Mouse (Mus musculus) MEL (cell line): ENCODE results near the gene Mfsd4a. TPM values are rescaled to one million over a fixed set of nuclear protein-coding genes. Genes with fewer than 3 reads are reported as not detected.
A peak's percentile ranks its signal among the peaks of the same experiment; 100 is the strongest.

Source experiments
- DNase-seq: peaks from one replicate; pipeline ENCODE4 v3.0.0; 2011; ENCODE audit warnings: low read depth, low spot score
- H3K27ac ChIP-seq: 2 replicates; pipeline ENCODE4 v1.5.1; 2012; ENCODE audit warnings: low read depth, mild to moderate bottlenecking, control low read depth, low read length, moderate library complexity; ENCODE audit not compliant: control insufficient read depth
- H3K27me3 ChIP-seq, 2 experiments: fragments of 150-350 bp in 1 of 2; sonication (generic) in 1 of 2; 2 replicates each; pipeline ENCODE4 v1.6.1; 2012; ENCODE audit warnings: low read length in 2 of 2, mild to moderate bottlenecking in 2 of 2, improper control_type of control experiment in 1 of 2, moderate library complexity in 1 of 2; ENCODE audit not compliant: insufficient read depth in 2 of 2, control insufficient read depth in 1 of 2
- H3K36me3 ChIP-seq, 2 experiments: 2 replicates each; pipeline ENCODE4 v1.6.1; 2012 to 2014; ENCODE audit warnings: low read length in 2 of 2, improper control_type of control experiment in 1 of 2, inconsistent platforms in 1 of 2, mild to moderate bottlenecking in 1 of 2; ENCODE audit not compliant: insufficient read depth in 2 of 2, control insufficient read depth in 1 of 2
- H3K4me1 ChIP-seq, 2 experiments: fragments of 150-350 bp in 1 of 2; sonication (generic) in 1 of 2; 2 replicates each; pipeline ENCODE4 v1.6.1; 2012; ENCODE audit warnings: low read length in 2 of 2, improper control_type of control experiment in 1 of 2, mild to moderate bottlenecking in 1 of 2; ENCODE audit not compliant: insufficient read depth in 2 of 2, control insufficient read depth in 1 of 2
- H3K4me3 ChIP-seq, 2 experiments: fragments of 150-350 bp in 1 of 2; sonication (generic) in 1 of 2; 2 replicates each; pipeline ENCODE4 v1.5.1; 2012; ENCODE audit warnings: low read depth in 2 of 2, low read length in 2 of 2, mild to moderate bottlenecking in 2 of 2, moderate library complexity in 2 of 2, control low read depth in 1 of 2, improper control_type of control experiment in 1 of 2; ENCODE audit not compliant: control insufficient read depth in 1 of 2, insufficient read depth in 1 of 2
- H3K79me2 ChIP-seq: 2 replicates; pipeline ENCODE4 v1.6.1; 2012; ENCODE audit warnings: mild to moderate bottlenecking, low read length, moderate library complexity; ENCODE audit not compliant: control insufficient read depth, poor library complexity, insufficient read depth
- H3K9ac ChIP-seq: 2 replicates; pipeline ENCODE4 v1.6.1; 2012; ENCODE audit warnings: low read depth, mild to moderate bottlenecking, control low read depth, low read length, moderate library complexity; ENCODE audit not compliant: control insufficient read depth, poor library complexity, severe bottlenecking
- H3K9me3 ChIP-seq: fragments of 150-350 bp; sonication (generic); replicated peaks from 2 replicates; pipeline ENCODE4 v1.6.1; 2012; ENCODE audit warnings: mild to moderate bottlenecking, low read length, improper control_type of control experiment, moderate library complexity; ENCODE audit not compliant: insufficient read depth
- BHLHE40 ChIP-seq: IDR thresholded peaks from 2 replicates; pipeline ENCODE4 v1.6.1; 2012; ENCODE audit warnings: low read depth, mild to moderate bottlenecking, inconsistent platforms, low read length, improper control_type of control experiment, borderline replicate concordance
- CHD1 ChIP-seq: IDR thresholded peaks from 2 replicates; pipeline ENCODE4 v1.6.1; 2012; ENCODE audit warnings: low read depth, mild to moderate bottlenecking, inconsistent platforms, low read length, improper control_type of control experiment
- CHD2 ChIP-seq: IDR thresholded peaks from 2 replicates; pipeline ENCODE4 v1.6.1; 2011; ENCODE audit warnings: low read length, improper control_type of control experiment
- CTCF ChIP-seq, 3 experiments: IDR thresholded peaks in 2 of 3; conservative IDR thresholded peaks in 1 of 3; 2 replicates each; pipeline ENCODE4 v1.5.1; 2011 to 2012; ENCODE audit warnings: low read length in 3 of 3, low read depth in 2 of 3, mild to moderate bottlenecking in 2 of 3, improper control_type of control experiment in 1 of 3, inconsistent platforms in 1 of 3, mixed read lengths in 1 of 3, moderate library complexity in 1 of 3; ENCODE audit not compliant: control insufficient read depth in 1 of 3, insufficient read depth in 1 of 3, poor library complexity in 1 of 3, severe bottlenecking in 1 of 3
- E2F4 ChIP-seq: IDR thresholded peaks from 2 replicates; pipeline ENCODE4 v1.6.1; 2011; ENCODE audit warnings: low read depth, low read length, improper control_type of control experiment, borderline replicate concordance
- ELF1 ChIP-seq: IDR thresholded peaks from 2 replicates; pipeline ENCODE4 v1.6.1; 2014; ENCODE audit warnings: low read depth, mild to moderate bottlenecking, inconsistent platforms, low read length, improper control_type of control experiment, moderate library complexity
- EP300 ChIP-seq, 2 experiments: IDR thresholded peaks; 2 replicates each; pipeline ENCODE4 v1.6.1; 2011; ENCODE audit warnings: improper control_type of control experiment in 2 of 2, low read length in 2 of 2, low read depth in 1 of 2, mild to moderate bottlenecking in 1 of 2
- ETS1 ChIP-seq: IDR thresholded peaks from 2 replicates; pipeline ENCODE4 v1.6.1; 2012; ENCODE audit warnings: low read depth, mild to moderate bottlenecking, inconsistent platforms, low read length, improper control_type of control experiment, moderate library complexity
- GABPA ChIP-seq: IDR thresholded peaks from 2 replicates; pipeline ENCODE4 v1.6.1; 2012; ENCODE audit warnings: low read depth, mild to moderate bottlenecking, inconsistent platforms, low read length, improper control_type of control experiment, moderate library complexity
- GATA1 ChIP-seq: IDR thresholded peaks from 2 replicates; pipeline ENCODE4 v1.6.1; 2011; ENCODE audit warnings: low read depth, low read length, improper control_type of control experiment
- HCFC1 ChIP-seq: IDR thresholded peaks from 2 replicates; pipeline ENCODE4 v1.6.1; 2012; ENCODE audit warnings: low read depth, mild to moderate bottlenecking, inconsistent platforms, low read length, improper control_type of control experiment, moderate library complexity
- JUND ChIP-seq: IDR thresholded peaks from 2 replicates; pipeline ENCODE4 v1.6.1; 2011; ENCODE audit warnings: low read depth, mild to moderate bottlenecking, improper control_type of control experiment, low read length
- KAT2A ChIP-seq: conservative IDR thresholded peaks from 2 replicates; pipeline ENCODE4 v1.6.1; 2012; ENCODE audit warnings: low read depth, low read length, improper control_type of control experiment, inconsistent platforms
- MAFK ChIP-seq: IDR thresholded peaks from 2 replicates; pipeline ENCODE4 v1.6.1; 2011; ENCODE audit warnings: low read depth, mild to moderate bottlenecking, low read length, improper control_type of control experiment, borderline replicate concordance
- MAX ChIP-seq: IDR thresholded peaks from 2 replicates; pipeline ENCODE4 v1.6.1; 2011; ENCODE audit warnings: low read length, improper control_type of control experiment
- MAZ ChIP-seq: IDR thresholded peaks from 2 replicates; pipeline ENCODE4 v1.6.1; 2012; ENCODE audit warnings: low read depth, mild to moderate bottlenecking, inconsistent platforms, low read length, improper control_type of control experiment
- MEF2A ChIP-seq: IDR thresholded peaks from 2 replicates; pipeline ENCODE4 v1.6.1; 2014; ENCODE audit warnings: low read depth, mild to moderate bottlenecking, inconsistent platforms, low read length, improper control_type of control experiment; ENCODE audit not compliant: poor library complexity, insufficient replicate concordance, severe bottlenecking; ENCODE audit errors: extremely low read depth
- MXI1 ChIP-seq: IDR thresholded peaks from 2 replicates; pipeline ENCODE4 v1.6.1; 2011; ENCODE audit warnings: mild to moderate bottlenecking, low read depth, low read length, improper control_type of control experiment
- MYB ChIP-seq: IDR thresholded peaks from 2 replicates; pipeline ENCODE4 v1.6.1; 2011; ENCODE audit warnings: mild to moderate bottlenecking, low read depth, low read length, improper control_type of control experiment
- NELFE ChIP-seq: IDR thresholded peaks from 2 replicates; pipeline ENCODE4 v1.6.1; 2011; ENCODE audit warnings: low read depth, low read length, improper control_type of control experiment
- POLR2A ChIP-seq, 2 experiments: IDR thresholded peaks; 2 replicates each; pipeline ENCODE4 v1.6.1; 2011 to 2012; ENCODE audit warnings: low read length in 2 of 2, mild to moderate bottlenecking in 2 of 2, control low read depth in 1 of 2, improper control_type of control experiment in 1 of 2, low read depth in 1 of 2, moderate library complexity in 1 of 2; ENCODE audit not compliant: control insufficient read depth in 1 of 2, insufficient read depth in 1 of 2, poor library complexity in 1 of 2
- POLR2AphosphoS2 ChIP-seq: IDR thresholded peaks from 2 replicates; pipeline ENCODE4 v1.6.1; 2011; ENCODE audit warnings: low read length, improper control_type of control experiment
- POLR2AphosphoS5 ChIP-seq: IDR thresholded peaks from 2 replicates; pipeline ENCODE4 v1.6.1; 2012; ENCODE audit warnings: low read depth, borderline replicate concordance, mild to moderate bottlenecking, inconsistent platforms, low read length, moderate library complexity, mixed read lengths
- RAD21 ChIP-seq: IDR thresholded peaks from 2 replicates; pipeline ENCODE4 v1.6.1; 2011; ENCODE audit warnings: mild to moderate bottlenecking, low read depth, low read length, improper control_type of control experiment
- RCOR1 ChIP-seq: IDR thresholded peaks from 2 replicates; pipeline ENCODE4 v1.6.1; 2012; ENCODE audit warnings: low read depth, mild to moderate bottlenecking, inconsistent platforms, low read length, improper control_type of control experiment
- SIN3A ChIP-seq: IDR thresholded peaks from 2 replicates; pipeline ENCODE4 v1.6.1; 2012; ENCODE audit warnings: low read length, improper control_type of control experiment, inconsistent platforms
- SMC3 ChIP-seq: IDR thresholded peaks from 2 replicates; pipeline ENCODE4 v1.6.1; 2011; ENCODE audit warnings: low read depth, low read length, improper control_type of control experiment
- TAL1 ChIP-seq: IDR thresholded peaks from 2 replicates; pipeline ENCODE4 v1.6.1; 2012; ENCODE audit warnings: mild to moderate bottlenecking, inconsistent platforms, low read length, moderate library complexity, mixed read lengths
- TBP ChIP-seq: IDR thresholded peaks from 2 replicates; pipeline ENCODE4 v1.8.0; 2011; ENCODE audit warnings: low read depth, low read length, improper control_type of control experiment
- TCF12 ChIP-seq: IDR thresholded peaks from 2 replicates; pipeline ENCODE4 v1.6.1; 2014; ENCODE audit warnings: low read depth, mild to moderate bottlenecking, inconsistent platforms, low read length, improper control_type of control experiment, moderate library complexity
- UBTF ChIP-seq: IDR thresholded peaks from 2 replicates; pipeline ENCODE4 v1.6.1; 2012; ENCODE audit warnings: low read depth, mild to moderate bottlenecking, inconsistent platforms, low read length, improper control_type of control experiment, moderate library complexity, borderline replicate concordance; ENCODE audit not compliant: insufficient read depth
- USF1 ChIP-seq: IDR thresholded peaks from 2 replicates; pipeline ENCODE4 v1.6.1; 2014; ENCODE audit warnings: low read depth, mild to moderate bottlenecking, inconsistent platforms, low read length, improper control_type of control experiment, moderate library complexity
- USF2 ChIP-seq, 2 experiments: IDR thresholded peaks; 2 replicates each; pipeline ENCODE4 v1.6.1; 2011 to 2012; ENCODE audit warnings: improper control_type of control experiment in 2 of 2, low read length in 2 of 2, borderline replicate concordance in 1 of 2, inconsistent platforms in 1 of 2, low read depth in 1 of 2, mild to moderate bottlenecking in 1 of 2; ENCODE audit not compliant: insufficient read depth in 1 of 2
- ZC3H11A ChIP-seq: IDR thresholded peaks from 2 replicates; pipeline ENCODE4 v1.6.1; 2012; ENCODE audit warnings: low read depth, mild to moderate bottlenecking, inconsistent platforms, low read length, improper control_type of control experiment
- ZKSCAN1 ChIP-seq: IDR thresholded peaks from 2 replicates; pipeline ENCODE4 v1.6.1; 2012; ENCODE audit warnings: low read depth, mild to moderate bottlenecking, inconsistent platforms, low read length, improper control_type of control experiment, moderate library complexity
- ZMIZ1 ChIP-seq: IDR thresholded peaks from 2 replicates; pipeline ENCODE4 v1.6.1; 2012; ENCODE audit warnings: low read depth, mild to moderate bottlenecking, inconsistent platforms, low read length, improper control_type of control experiment, moderate library complexity
- ZNF384 ChIP-seq: IDR thresholded peaks from 2 replicates; pipeline ENCODE4 v1.6.1; 2012; ENCODE audit warnings: low read depth, mild to moderate bottlenecking, inconsistent platforms, low read length, improper control_type of control experiment
- polyA plus RNA-seq, 2 experiments: library from polyadenylated mRNA; stranded (reverse) in 1 of 2; unstranded in 1 of 2; fragments of >175 nt in 1 of 2; fragments of >200 nt in 1 of 2; gene quantifications; 2 replicates each; pipeline versions ENCODE4 v1.2.1 to v1.2.4; 2012; ENCODE audit warnings: low replicate concordance in 2 of 2, low read depth in 1 of 2; ENCODE audit not compliant: insufficient read length in 2 of 2, insufficient read depth in 1 of 2, missing spikeins in 1 of 2
- total RNA-seq: library from RNA; depleted of rRNA; stranded (reverse); fragments of 300-350 nt; gene quantifications from 2 replicates; pipeline ENCODE4 v1.2.3, GENCODE M21; 2012

The Mfsd4a gene
- total and polyA plus RNA-seq, 3 experiments = 3.6 to 15.5 TPM; not detected in 1

- Histone ChIP-seq H3K27ac (no peak overlapping the region), H3K36me3 (peaks cover 0 to 39% of the 10 kb centered on the region in 2 experiments; a peak in 2 of 4 replicates), H3K4me1 (peaks cover 23 to 26% of the 10 kb centered on the region in 2 experiments), H3K79me2 (no peaks in the 10 kb centered on the region), H3K9ac (no peak overlapping the region), H3K27me3 (no peaks in the 10 kb centered on the region), H3K9me3 (no peaks in the 10 kb centered on the region), H3K4me3 (peak overlapping the region in 1 of 2 experiments; percentile 16; a peak in 1 of 4 replicates)
- peak; percentile 69 for DNase-seq
- TF ChIP-seq TBP (no peak), CHD1 (no peak), MXI1 (0 out of 2 replicates have a peak, but pooled peaks have one; percentile 24), EP300 (IDR thresholded peaks at IDR 0.05; ENCODE audit: low read depth in 1 of 2, low read length in 2 of 2) (peak; percentile 89 to 92), RCOR1 (peak; percentile 61; the same call in 1 of the 2 replicates), ZMIZ1 (no peak), HCFC1 (0 out of 2 replicates have a peak, but pooled peaks have one; percentile 27), BHLHE40 (peak; percentile 43; the same call in 1 of the 2 replicates), SIN3A (no peak; the same call in 1 of the 2 replicates), ZNF384 (no peak), MAZ (no peak), MAX (no peak), E2F4 (no peak), NELFE (no peak), ZKSCAN1 (peak; percentile 65; the same call in 1 of the 2 replicates), GATA1 (peak; percentile 80), POLR2A (IDR thresholded peaks at IDR 0.05; ENCODE audit: control insufficient read depth in 1 of 2, insufficient read depth in 1 of 2, low read depth in 1 of 2, low read length in 2 of 2, poor library complexity in 1 of 2) (no peak), TCF12 (peak; percentile 97), MAFK (0 out of 2 replicates have a peak, but pooled peaks have one; percentile 26), KAT2A (no peak), JUND (no peak), UBTF (no peak), POLR2AphosphoS2 (no peak), CHD2 (no peak), MEF2A (no peak), GABPA (no peak), ZC3H11A (0 out of 2 replicates have a peak, but pooled peaks have one; percentile 2), CTCF (IDR thresholded peaks at IDR 0.05 in 2 of 3, conservative IDR thresholded peaks at IDR 0.05 in 1 of 3; ENCODE audit: control insufficient read depth in 1 of 3, insufficient read depth in 1 of 3, low read depth in 2 of 3, low read length in 3 of 3, poor library complexity in 1 of 3, severe bottlenecking in 1 of 3) (no peak; a peak in 1 of 6 replicates), SMC3 (no peak), USF2 (IDR thresholded peaks at IDR 0.05; ENCODE audit: borderline replicate concordance in 1 of 2, insufficient read depth in 1 of 2, low read depth in 1 of 2, low read length in 2 of 2) (no peak), MYB (0 out of 2 replicates have a peak, but pooled peaks have one; percentile 28), ETS1 (peak; percentile 92), TAL1 (peak; percentile 84), POLR2AphosphoS5 (no peak), USF1 (no peak), RAD21 (no peak), ELF1 (no peak)
Measured at GRCm38 (mm10) chr1:132001880-132002330, 66.0 kb downstream of the Mfsd4a start.
